Mouse (Mus musculus): ENCODE measurements around the gene Smim20.

Gene Smim20

GRCm38 (mm10) chr5:53307437-53307836 is 40.6 kb downstream of the Smim20 start:
- no peak for DNase-seq (ENCODE audit: low read depth)

GRCm38 (mm10) chr5:53314404-53315167 is 47.7 kb downstream of the Smim20 start:
- no peak for DNase-seq (ENCODE audit: low read depth)

DNA sequence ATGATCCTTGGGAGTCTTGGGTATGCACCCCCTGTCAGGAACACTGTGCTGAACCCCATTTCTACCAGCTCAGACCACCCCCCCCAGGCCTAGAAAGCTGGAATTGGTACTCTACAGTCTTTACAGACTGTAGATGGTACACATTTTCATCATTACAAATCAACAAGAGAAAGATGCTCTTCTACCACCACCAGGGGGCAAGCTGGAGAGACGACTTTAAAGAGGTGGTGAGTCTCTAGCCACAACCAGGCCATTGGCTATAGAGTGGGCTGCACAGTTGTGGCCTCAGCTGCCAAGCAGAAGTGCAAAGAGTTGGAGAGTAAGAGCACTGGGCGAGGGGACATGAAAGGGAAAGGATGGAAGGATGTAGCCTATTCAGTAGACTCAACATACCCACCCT is 48.9 kb downstream of the Smim20 start:
- peak; percentile 16 for DNase-seq (ENCODE audit: low read depth)

- DNase-seq (ENCODE audit: low read depth): peak; percentile 78
These were observed 50.5 kb downstream of the Smim20 start for GRCm38 (mm10) chr5:53317396-53317795.

GRCm38 (mm10) chr5:53317885-53318466 is 51.1 kb downstream of the Smim20 start:
- DNase-seq (ENCODE audit: low read depth): no peak

DNA sequence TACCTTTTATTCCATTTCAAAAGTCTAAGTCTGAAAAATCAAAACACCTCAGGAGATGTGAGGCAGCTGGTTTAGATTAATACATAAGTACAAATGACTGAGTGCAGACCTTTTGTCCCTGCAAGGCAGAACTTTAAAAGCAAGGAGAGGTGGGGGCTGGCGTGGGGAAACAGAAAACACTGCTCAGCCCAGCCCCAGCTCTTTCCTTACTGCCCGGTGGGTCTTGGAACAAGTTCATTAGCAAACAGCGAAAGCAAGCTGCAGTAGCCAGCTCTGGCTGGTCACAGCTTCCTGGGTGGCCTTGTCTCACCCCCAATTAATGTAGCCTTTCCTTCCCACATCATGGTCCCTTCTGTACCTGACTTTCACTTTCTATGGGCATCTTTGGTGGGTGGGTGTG is 53.4 kb downstream of the Smim20 start:
- DNase-seq (ENCODE audit: low read depth): no peak

DNA sequence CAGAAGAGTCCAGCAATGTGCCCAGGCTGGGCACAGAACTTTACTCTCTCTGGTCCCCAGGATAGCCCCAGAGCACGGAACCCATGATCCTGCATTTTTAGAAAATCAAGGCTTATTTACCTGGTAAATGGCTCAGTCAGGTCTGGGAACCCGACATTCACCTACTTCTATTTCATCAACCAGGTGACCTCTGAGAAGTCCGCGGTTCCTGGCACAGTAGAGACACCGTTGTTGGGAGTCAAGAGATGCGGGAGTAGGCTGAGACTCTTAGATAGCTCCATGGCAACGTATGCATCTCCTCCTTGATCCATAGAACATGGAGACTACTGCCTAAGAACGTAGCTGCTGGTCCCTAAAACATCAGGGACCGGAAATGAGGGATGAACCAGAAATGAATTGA is 55.0 kb downstream of the Smim20 start:
- no peak for DNase-seq (ENCODE audit: low read depth)

GRCm38 (mm10) chr5:53322471-53322870 is 55.6 kb downstream of the Smim20 start:
- no peak for DNase-seq (ENCODE audit: low read depth)

DNA sequence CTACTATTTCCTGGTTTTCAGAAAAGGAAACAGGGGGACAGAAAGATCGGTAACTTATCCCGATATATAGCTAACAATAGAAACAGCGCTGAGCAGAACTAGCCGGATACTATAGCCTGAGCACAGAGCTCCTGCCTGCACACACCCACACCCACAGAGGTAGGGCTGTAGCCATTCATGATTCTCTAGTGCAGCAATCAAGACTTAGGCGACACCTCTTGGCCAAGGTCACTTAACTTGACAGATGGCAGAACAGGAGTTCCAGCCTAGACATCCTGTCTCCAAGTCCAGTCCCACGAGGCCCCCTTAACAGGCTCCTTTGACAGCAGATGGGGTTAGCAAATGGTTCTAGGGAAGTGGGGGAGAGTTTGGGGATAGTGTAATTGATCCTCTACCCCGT is 56.2 kb downstream of the Smim20 start:
- DNase-seq (ENCODE audit: low read depth): no peak

- DNase-seq (ENCODE audit: low read depth): no peak
These were observed 57.4 kb downstream of the Smim20 start for GRCm38 (mm10) chr5:53324256-53324655.

DNA sequence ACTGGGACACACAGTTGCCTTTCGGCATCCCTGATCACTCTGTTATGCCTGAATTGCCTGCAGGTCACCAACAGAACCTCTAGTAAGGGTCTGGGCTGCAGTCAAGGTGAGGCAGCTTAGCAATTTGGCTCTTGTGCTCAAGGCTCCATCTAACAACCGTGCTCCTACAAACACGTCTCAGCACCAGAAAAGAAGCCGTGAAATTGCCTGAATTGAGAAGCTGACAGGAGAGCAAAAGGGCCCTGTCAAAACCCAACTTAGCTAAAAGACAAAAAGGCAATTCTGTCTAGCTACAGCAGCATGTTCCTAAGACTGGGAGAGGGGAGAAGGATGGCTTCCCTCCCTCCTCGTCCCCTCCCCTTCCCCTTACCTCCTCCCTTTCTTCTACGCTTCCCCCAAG is 57.9 kb downstream of the Smim20 start:
- no peak for DNase-seq (ENCODE audit: low read depth)

DNA sequence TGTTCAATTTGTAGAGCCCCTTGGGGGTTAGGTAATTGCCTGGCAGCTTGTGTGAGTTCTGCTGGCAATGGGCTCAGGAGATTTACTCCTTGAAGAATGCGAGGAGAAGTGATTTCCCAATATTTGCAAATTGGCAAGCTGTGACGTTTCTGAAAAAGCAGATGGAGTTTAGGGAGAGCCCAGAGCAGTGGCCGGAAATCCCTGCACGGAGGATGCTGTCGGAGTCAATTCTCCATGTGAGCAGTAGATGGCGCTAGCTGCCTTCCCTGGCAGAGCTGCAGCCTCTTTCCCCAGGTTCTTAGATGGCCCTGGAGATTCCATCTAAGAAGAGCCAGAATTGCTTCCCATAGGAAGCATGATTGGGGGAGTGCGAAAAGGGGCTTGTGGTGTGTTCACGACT is 59.1 kb downstream of the Smim20 start:
- peak; percentile 95 for DNase-seq (ENCODE audit: low read depth)

DNA sequence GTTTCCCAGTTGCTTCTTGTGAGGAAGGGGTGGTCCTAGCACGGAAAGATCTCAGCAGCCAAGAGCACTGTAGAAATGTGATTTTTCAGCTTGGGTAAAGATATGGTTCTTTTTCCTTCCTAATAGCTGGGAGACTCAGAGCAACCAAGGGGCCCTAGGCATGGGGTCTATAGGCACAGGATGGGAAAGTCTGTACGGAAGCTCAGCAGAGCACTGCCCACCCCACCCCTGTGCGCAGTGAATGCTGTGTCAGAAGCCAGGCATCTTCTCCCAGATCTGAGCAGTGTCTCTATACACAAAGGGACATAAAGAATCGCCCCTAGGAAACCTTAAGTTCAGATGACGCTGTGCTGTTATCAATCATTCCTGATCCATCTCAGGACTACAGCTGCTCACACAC is 59.6 kb downstream of the Smim20 start:
- no peak for DNase-seq (ENCODE audit: low read depth)
